Mouse (Mus musculus) hindbrain, postnatal 0 days (tissue): ENCODE measurements at regions not wholly inside any gene's neighbourhood (a gene's known extent, or its start where the extent isn't known, plus 50 kb on each side); places are given as distances from the start of the nearest gene placed in this dataset.

Experiments used
- ATAC-seq: fragments of 200-750 bp; cut with Nextera tagmentation; 2 replicates; pipeline ENCODE4 v1.8.0; 2017; ENCODE audit warnings: mild to moderate bottlenecking, moderate TSS enrichment, moderate library complexity
- DNase-seq: peaks from one replicate; pipeline ENCODE4 v3.0.0-alpha.2; 2015; ENCODE audit warnings: low spot score
- H3K27ac ChIP-seq: fragments of 300-500 bp; sonication (generic); 2 replicates; pipeline ENCODE4 v1.5.1; 2014; ENCODE audit warnings: mild to moderate bottlenecking
- H3K27me3 ChIP-seq: fragments of 300-500 bp; sonication (generic); 2 replicates; pipeline ENCODE4 v1.6.1; 2014; ENCODE audit warnings: low read length, mixed read lengths; ENCODE audit not compliant: insufficient read depth
- H3K36me3 ChIP-seq: fragments of 300-500 bp; sonication (generic); 2 replicates; pipeline ENCODE4 v1.6.1; 2014; ENCODE audit warnings: low read length, mixed read lengths; ENCODE audit not compliant: insufficient read depth
- H3K4me1 ChIP-seq: fragments of 300-500 bp; sonication (generic); 2 replicates; pipeline ENCODE4 v1.6.1; 2014; ENCODE audit warnings: antibody characterized with exemption, low read length, mixed read lengths; ENCODE audit not compliant: insufficient read depth
- H3K4me2 ChIP-seq: fragments of 300-500 bp; sonication (generic); 2 replicates; pipeline ENCODE4 v1.6.1; 2014; ENCODE audit warnings: low read depth, mild to moderate bottlenecking, low read length, moderate library complexity, mixed read lengths
- H3K4me3 ChIP-seq: fragments of 300-500 bp; sonication (generic); 2 replicates; pipeline ENCODE4 v1.5.1; 2014; ENCODE audit warnings: low read length
- H3K9ac ChIP-seq: fragments of 300-500 bp; sonication (generic); replicated peaks from 2 replicates; pipeline ENCODE4 v1.6.1; 2014; ENCODE audit warnings: mild to moderate bottlenecking, low read length, moderate library complexity, mixed read lengths
- H3K9me3 ChIP-seq: fragments of 300-500 bp; sonication (generic); 2 replicates; pipeline ENCODE4 v1.6.1; 2016; ENCODE audit warnings: low read length, mixed read lengths
- CTCF ChIP-seq: IDR thresholded peaks from 2 replicates; pipeline ENCODE4 v1.5.1; 2016; ENCODE audit warnings: antibody characterized with exemption, control low read depth, low read depth
- WGBS: fragments of 180-500 bp; shearing (Covaris S2); extraction: QIAGEN DNeasy Blood & Tissue Kit; methylation state at CpG from one replicate; pipeline ENCODE4 v1.1.7; 2014; 5-methylcytosine and 5-hydroxymethylcytosine counted together

DNA sequence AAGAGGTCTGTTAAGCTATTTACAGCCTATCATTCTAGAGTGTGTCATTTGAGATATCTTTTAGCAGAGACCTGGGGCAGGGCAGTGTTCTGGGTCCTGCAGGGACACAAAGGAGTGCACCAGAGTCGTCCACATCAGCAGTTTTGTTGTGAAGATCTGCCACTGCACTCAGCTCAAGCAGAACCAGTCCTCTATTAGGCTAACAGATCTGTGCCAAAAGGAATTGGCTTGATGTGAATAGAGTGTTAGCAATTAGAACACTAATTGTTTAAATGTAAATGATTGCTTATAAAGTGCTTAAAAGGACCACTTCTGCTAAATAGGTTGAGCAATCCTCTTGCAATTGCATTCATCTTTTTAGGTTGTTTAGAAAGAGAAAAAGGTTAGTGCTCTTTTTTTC lies 215.3 kb downstream of the En1 start:
- Histone ChIP-seq H3K36me3 (no peaks in the 10 kb centered on the region), H3K27ac (no peak overlapping the region), H3K4me2 (no peak overlapping the region), H3K9me3 (no peaks in the 10 kb centered on the region), H3K4me1 (no peaks in the 10 kb centered on the region), H3K27me3 (no peaks in the 10 kb centered on the region), H3K9ac (no peak overlapping the region), H3K4me3 (no peak overlapping the region)
- ATAC-seq (peak; percentile 61; the same call in 1 of the 2 replicates), DNase-seq (peak; percentile 29)
- no peak for TF ChIP-seq CTCF
- 16% methylated on average over 1 of the region's 1 CpGs for WGBS

GRCm38 (mm10) chr1:120831975-120832374 lies 229.8 kb downstream of the En1 start:
- DNase-seq (no peak), ATAC-seq (no peak)
- WGBS: 81% methylated on average over 1 of the region's 1 CpGs

DNA sequence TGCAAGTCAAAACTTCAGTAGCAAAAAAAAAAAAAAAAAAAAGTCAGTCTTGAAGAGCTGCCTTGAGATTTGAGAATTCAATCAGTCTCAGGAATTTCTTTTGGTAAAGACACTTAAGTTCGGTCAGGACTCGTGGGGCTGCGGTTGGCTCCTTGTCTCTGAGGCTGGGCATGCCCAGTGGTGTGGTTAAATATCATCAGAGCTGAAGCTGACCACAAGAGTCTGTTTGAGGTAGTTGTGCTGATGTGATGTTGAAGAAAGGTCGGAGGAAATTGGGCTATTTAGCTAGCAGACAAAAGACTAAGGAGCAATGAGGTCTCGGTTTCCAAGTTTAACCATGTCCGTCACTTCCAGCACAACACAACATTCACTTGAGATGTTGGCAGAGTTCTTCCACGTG lies 240.4 kb downstream of the En1 start:
- Histone ChIP-seq H3K4me3 (no peak overlapping the region), H3K9me3 (no peaks in the 10 kb centered on the region), H3K27ac (no peak overlapping the region), H3K9ac (no peak overlapping the region), H3K27me3 (no peaks in the 10 kb centered on the region), H3K4me1 (no peaks in the 10 kb centered on the region), H3K4me2 (no peak overlapping the region), H3K36me3 (no peaks in the 10 kb centered on the region)
- no peak for TF ChIP-seq CTCF
- ATAC-seq (no peak), DNase-seq (no peak)
- 73% methylated on average over 7 of the region's 7 CpGs for WGBS

More at GRCm38 (mm10) chr1:120831975-120832374, 229.8 kb downstream of the En1 start:
- Histone ChIP-seq H3K9ac (no peak overlapping the region), H3K36me3 (no peaks in the 10 kb centered on the region), H3K4me3 (no peak overlapping the region), H3K27ac (no peak overlapping the region), H3K9me3 (no peaks in the 10 kb centered on the region), H3K4me1 (no peaks in the 10 kb centered on the region), H3K4me2 (no peak overlapping the region), H3K27me3 (no peaks in the 10 kb centered on the region)
- TF ChIP-seq CTCF: no peak

GRCm38 (mm10) chr1:120846146-120846545 lies 243.9 kb downstream of the En1 start:
- no peak overlapping the region for H3K4me2 ChIP-seq
- no peak for DNase-seq
- WGBS: 82% methylated on average over 2 of the region's 2 CpGs
- no peaks in the 10 kb centered on the region for H3K36me3 ChIP-seq
- H3K27me3 ChIP-seq: no peaks in the 10 kb centered on the region; the same call in 1 of the 2 replicates
- no peak overlapping the region for H3K9ac ChIP-seq
- no peaks in the 10 kb centered on the region for H3K9me3 ChIP-seq
- TF ChIP-seq CTCF: no peak
- no peak overlapping the region for H3K27ac ChIP-seq
- no peak for ATAC-seq
- no peaks in the 10 kb centered on the region for H3K4me1 ChIP-seq
- H3K4me3 ChIP-seq: no peak overlapping the region

DNA sequence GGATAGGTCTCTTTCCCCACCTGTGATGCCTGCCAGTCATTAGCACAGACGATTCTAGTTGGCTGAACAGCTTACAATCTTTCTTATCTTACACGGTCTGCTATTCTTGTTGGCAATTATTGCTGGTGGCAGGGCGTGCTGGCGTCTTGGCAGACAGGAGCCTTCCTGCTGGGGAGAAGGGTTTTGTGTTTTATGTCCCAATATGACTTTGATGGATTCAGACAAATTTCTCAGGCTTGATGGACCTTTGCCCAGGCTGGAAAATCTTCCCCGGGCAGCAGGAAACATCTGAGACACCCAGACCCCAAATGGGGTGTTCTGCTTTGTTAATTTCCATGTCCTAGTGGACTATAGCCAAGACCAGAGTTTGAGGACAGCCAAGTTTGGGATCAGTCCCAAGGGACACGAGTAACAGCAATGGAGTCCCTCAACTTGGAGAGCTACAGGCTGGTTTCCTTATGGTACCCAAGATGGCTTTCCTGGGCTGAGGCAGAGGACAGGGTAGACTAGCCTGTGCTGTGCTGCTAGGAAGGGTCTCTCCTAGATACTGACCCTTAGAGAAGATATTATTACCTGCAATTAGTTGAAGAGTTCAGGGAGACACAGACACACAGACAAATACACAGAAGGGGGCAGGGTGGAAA lies 249.8 kb downstream of the En1 start:
- Histone ChIP-seq H3K36me3 (no peaks in the 10 kb centered on the region), H3K9ac (no peak overlapping the region), H3K27me3 (no peaks in the 10 kb centered on the region; the same call in 1 of the 2 replicates), H3K27ac (no peak overlapping the region), H3K9me3 (no peaks in the 10 kb centered on the region), H3K4me1 (peaks cover 3% of the 10 kb centered on the region; the same call in 1 of the 2 replicates), H3K4me3 (no peak overlapping the region), H3K4me2 (no peak overlapping the region)
- 35% methylated on average over 6 of the region's 6 CpGs for WGBS
- TF ChIP-seq CTCF: no peak
- DNase-seq (peak; percentile 82), ATAC-seq (peak; percentile 73)

- H3K36me3 ChIP-seq: no peaks in the 10 kb centered on the region
- H3K9ac ChIP-seq: no peak overlapping the region
- no peaks in the 10 kb centered on the region for H3K27me3 ChIP-seq
- DNase-seq: no peak
- no peak for ATAC-seq
- H3K9me3 ChIP-seq: no peaks in the 10 kb centered on the region
- no peak overlapping the region for H3K4me3 ChIP-seq
- H3K4me1 ChIP-seq: no peaks in the 10 kb centered on the region
- 60% methylated on average over 5 of the region's 5 CpGs for WGBS
- no peak overlapping the region for H3K4me2 ChIP-seq
- TF ChIP-seq CTCF: no peak
- H3K27ac ChIP-seq: no peak overlapping the region
Observed at GRCm38 (mm10) chr1:120857566-120857965, 255.3 kb downstream of the En1 start.

DNA sequence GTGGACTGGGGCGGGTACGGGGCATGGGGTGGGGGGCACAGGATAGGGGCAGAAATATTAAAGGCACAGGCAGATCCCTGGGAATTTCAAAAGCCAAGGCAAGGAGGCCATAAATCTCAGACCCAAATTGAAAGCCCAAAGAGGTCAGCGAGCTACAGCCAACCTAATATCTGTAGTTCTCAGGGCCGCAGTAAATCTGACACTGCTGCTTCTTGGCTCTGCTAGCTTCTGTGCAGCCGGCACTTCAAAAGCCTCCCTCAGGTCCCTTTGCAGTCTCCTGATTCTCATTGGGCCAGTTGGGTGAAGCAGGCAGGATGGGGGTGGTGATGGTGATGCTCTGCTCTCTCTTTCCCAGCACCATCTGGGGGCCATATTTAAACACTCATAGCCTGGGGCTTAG lies 257.3 kb downstream of the En1 start:
- no peak for ATAC-seq
- Histone ChIP-seq H3K9ac (no peak overlapping the region), H3K4me3 (no peak overlapping the region), H3K36me3 (no peaks in the 10 kb centered on the region), H3K4me2 (no peak overlapping the region), H3K4me1 (no peaks in the 10 kb centered on the region), H3K27me3 (no peaks in the 10 kb centered on the region), H3K27ac (no peak overlapping the region), H3K9me3 (no peaks in the 10 kb centered on the region)
- DNase-seq: no peak
- WGBS: 77% methylated on average over 5 of the region's 5 CpGs
- TF ChIP-seq CTCF: no peak
